Mouse (Mus musculus): ENCODE data around the gene Gtf3c1. TPM values are rescaled to one million over a fixed set of nuclear protein-coding genes. Genes with fewer than 3 reads are reported as not detected.

The Gtf3c1 gene
- total and polyA plus RNA-seq, 3 experiments = 36.8 to 151 (median 74.1) TPM

DNA sequence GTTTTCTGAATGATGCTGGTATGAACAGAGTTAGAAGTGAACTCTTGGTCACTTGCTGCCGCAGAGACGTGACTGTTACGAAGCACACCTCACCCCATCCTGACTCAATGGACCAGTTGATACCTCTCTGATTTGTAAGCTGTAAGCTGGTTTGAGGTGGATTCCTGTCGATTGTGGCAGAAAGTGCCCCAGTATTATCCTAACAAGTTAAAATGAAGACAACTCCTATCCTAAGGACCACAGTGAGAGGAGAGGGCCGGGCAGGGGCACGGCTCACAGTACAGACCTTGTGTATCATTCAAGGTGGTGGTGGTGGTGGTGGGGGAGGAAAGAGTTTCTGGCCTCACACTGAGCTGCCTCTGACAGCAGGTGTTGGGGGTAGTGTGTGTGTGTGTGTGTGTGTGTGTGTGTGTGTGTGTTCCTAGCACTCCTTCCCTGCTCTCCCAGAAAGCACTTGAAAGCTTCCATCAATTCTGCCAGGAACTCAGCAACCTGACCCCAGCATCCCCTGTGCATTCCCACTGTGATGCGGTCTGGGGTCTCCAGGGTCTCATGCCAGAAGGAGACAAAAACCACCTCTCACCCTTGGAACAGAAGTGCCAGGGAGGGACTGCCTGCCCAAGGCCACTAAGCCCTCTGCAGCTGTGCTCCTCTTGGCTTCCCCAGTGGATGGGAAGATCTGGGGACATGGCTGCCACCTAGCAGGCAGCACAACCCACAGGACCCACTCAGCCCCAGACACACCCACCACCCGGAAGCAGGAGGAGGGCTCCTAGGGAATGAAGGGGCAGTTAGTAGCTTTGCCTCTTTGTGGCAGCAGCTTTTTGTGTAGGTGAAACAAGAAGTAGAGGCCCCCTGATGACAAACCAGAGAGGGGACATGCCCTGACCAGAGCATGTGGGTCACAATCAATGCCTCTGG, 70.1 kb downstream of the Gtf3c1 start:
- H3K4me3 ChIP-seq (ENCODE audit: low read depth, low read length) = no peak overlapping the region
- TF ChIP-seq CTCF (IDR thresholded peaks at IDR 0.05; ENCODE audit: low read depth, low read length) = no peak
- no peaks in the 10 kb centered on the region for H3K9me3 ChIP-seq (replicated peaks)
- H3K27me3 ChIP-seq (ENCODE audit: insufficient read depth, low read length) = peaks cover 44% of the 10 kb centered on the region
- DNase-seq (ENCODE audit: low spot score) (no peak), ATAC-seq (ENCODE audit: extremely low read depth, insufficient number of reproducible peaks, low FRiP score, poor library complexity, severe bottlenecking) (no peak)
- H3K4me1 ChIP-seq (ENCODE audit: insufficient read depth, low read depth, low read length) = peaks cover 43% of the 10 kb centered on the region
- H3K36me3 ChIP-seq (replicated peaks) = peaks cover 36% of the 10 kb centered on the region

DNA sequence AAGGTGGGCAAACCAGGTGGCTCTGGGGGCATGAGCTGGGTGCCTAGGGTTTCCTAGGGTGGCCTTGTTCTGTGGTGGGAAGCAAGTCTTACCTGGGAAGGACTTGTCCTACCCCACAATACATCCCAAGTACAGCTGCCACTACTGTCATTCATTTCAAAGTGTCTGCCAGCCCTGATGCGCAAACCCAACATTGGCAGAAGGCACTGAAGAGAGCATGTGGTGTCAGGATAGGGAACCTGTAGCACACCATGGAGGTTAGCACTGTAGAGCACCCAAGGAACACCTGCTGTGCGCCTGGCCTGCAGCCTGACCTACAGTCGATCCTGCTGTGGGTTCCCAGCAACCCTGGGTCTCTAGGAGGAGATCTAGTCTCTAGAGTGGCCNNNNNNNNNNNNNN, 76.6 kb downstream of the Gtf3c1 start:
- peaks cover 6% of the 10 kb centered on the region for H3K9me3 ChIP-seq (replicated peaks)
- ATAC-seq (ENCODE audit: extremely low read depth, insufficient number of reproducible peaks, low FRiP score, poor library complexity, severe bottlenecking) (no peak; the same call in 1 of the 2 replicates), DNase-seq (ENCODE audit: low spot score) (no peak)
- H3K36me3 ChIP-seq (replicated peaks) = no peaks in the 10 kb centered on the region
- TF ChIP-seq POLR2AphosphoS5 (IDR thresholded peaks at IDR 0.05; ENCODE audit: insufficient replicate concordance, low read depth, low read length) = no peak
- TF ChIP-seq CTCF (IDR thresholded peaks at IDR 0.05; ENCODE audit: low read depth, low read length) = no peak
- no peak for TF ChIP-seq TAL1 (conservative IDR thresholded peaks at IDR 0.05; ENCODE audit: low read depth, low read length)
- no peak for TF ChIP-seq GATA2 (IDR thresholded peaks at IDR 0.05; ENCODE audit: borderline replicate concordance, low read depth, low read length)
- TF ChIP-seq GATA1 (IDR thresholded peaks at IDR 0.05; ENCODE audit: borderline replicate concordance, low read length) = no peak
- H3K4me3 ChIP-seq (ENCODE audit: low read depth, low read length) = no peak overlapping the region
- H3K4me1 ChIP-seq (ENCODE audit: insufficient read depth, low read depth, low read length) = peaks cover 14% of the 10 kb centered on the region
- peaks cover 86% of the 10 kb centered on the region for H3K27me3 ChIP-seq (ENCODE audit: insufficient read depth, low read length)

DNA sequence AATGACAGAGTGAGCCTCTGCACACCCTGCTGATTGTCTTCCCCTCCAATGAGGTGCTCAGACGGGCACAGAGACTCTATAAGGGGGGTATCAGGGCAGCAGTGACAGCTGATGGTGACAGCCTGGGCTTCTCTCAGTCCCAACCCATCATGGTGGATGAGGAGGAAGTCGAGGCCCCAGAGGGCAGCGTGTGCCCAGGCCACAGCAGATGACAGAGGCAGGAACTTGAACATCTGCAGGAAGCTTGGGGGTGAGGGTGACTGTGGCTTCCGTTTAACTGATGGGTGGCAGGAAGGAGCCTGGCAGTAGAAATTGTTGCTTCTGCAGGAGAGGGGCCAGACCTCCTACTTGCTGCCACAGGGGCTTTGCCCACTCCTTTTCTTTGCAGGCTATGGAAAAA, 77.3 kb downstream of the Gtf3c1 start:
- DNase-seq (ENCODE audit: low spot score) = no peak
- no peak for ATAC-seq (ENCODE audit: extremely low read depth, insufficient number of reproducible peaks, low FRiP score, poor library complexity, severe bottlenecking)
- H3K4me3 ChIP-seq (ENCODE audit: low read depth, low read length) = no peak overlapping the region

DNA sequence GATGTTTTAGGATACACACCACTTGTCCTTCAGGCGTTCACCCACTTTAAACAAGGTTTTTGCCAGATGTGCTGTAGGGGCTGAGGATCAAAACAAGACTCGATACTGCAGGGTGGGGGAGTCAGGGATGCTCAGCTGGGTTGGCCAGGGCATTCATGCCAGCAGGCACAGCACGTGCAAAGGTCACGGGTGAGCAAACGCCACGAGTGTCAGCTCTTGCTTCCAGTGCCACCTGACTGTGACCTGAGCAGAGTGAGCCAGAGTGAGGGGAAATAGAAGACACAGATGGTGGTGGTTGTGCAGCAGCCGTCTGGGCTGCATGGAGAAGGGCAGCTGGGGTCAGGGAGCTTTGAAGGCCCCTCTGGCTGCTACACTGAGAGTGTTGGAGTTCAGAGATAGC, 81.8 kb downstream of the Gtf3c1 start:
- H3K27me3 ChIP-seq (ENCODE audit: insufficient read depth, low read length) = peaks cover 88% of the 10 kb centered on the region
- peaks cover 6% of the 10 kb centered on the region for H3K9me3 ChIP-seq (replicated peaks)
- H3K4me1 ChIP-seq (ENCODE audit: insufficient read depth, low read depth, low read length) = peaks cover 5% of the 10 kb centered on the region
- ATAC-seq (ENCODE audit: extremely low read depth, insufficient number of reproducible peaks, low FRiP score, poor library complexity, severe bottlenecking) (no peak), DNase-seq (ENCODE audit: low spot score) (no peak)
- no peak for TF ChIP-seq TAL1 (conservative IDR thresholded peaks at IDR 0.05; ENCODE audit: low read depth, low read length)
- TF ChIP-seq CTCF (IDR thresholded peaks at IDR 0.05; ENCODE audit: low read depth, low read length) = no peak
- no peak for TF ChIP-seq GATA1 (IDR thresholded peaks at IDR 0.05; ENCODE audit: borderline replicate concordance, low read length)
- TF ChIP-seq GATA2 (IDR thresholded peaks at IDR 0.05; ENCODE audit: borderline replicate concordance, low read depth, low read length) = no peak
- no peak for TF ChIP-seq POLR2AphosphoS5 (IDR thresholded peaks at IDR 0.05; ENCODE audit: insufficient replicate concordance, low read depth, low read length)
- no peak overlapping the region for H3K4me3 ChIP-seq (ENCODE audit: low read depth, low read length)
- no peaks in the 10 kb centered on the region for H3K36me3 ChIP-seq (replicated peaks)

More for the DNA sequence above, 77.3 kb downstream of the Gtf3c1 start:
- peaks cover 6% of the 10 kb centered on the region for H3K9me3 ChIP-seq (replicated peaks)
- H3K27me3 ChIP-seq (ENCODE audit: insufficient read depth, low read length) = peaks cover 86% of the 10 kb centered on the region
- H3K4me1 ChIP-seq (ENCODE audit: insufficient read depth, low read depth, low read length) = peaks cover 10% of the 10 kb centered on the region
- TF ChIP-seq GATA2 (IDR thresholded peaks at IDR 0.05; ENCODE audit: borderline replicate concordance, low read depth, low read length) (no peak), TAL1 (conservative IDR thresholded peaks at IDR 0.05; ENCODE audit: low read depth, low read length) (no peak), POLR2AphosphoS5 (IDR thresholded peaks at IDR 0.05; ENCODE audit: insufficient replicate concordance, low read depth, low read length) (no peak), GATA1 (IDR thresholded peaks at IDR 0.05; ENCODE audit: borderline replicate concordance, low read length) (no peak), CTCF (IDR thresholded peaks at IDR 0.05; ENCODE audit: low read depth, low read length) (no peak)
- no peaks in the 10 kb centered on the region for H3K36me3 ChIP-seq (replicated peaks)

DNA sequence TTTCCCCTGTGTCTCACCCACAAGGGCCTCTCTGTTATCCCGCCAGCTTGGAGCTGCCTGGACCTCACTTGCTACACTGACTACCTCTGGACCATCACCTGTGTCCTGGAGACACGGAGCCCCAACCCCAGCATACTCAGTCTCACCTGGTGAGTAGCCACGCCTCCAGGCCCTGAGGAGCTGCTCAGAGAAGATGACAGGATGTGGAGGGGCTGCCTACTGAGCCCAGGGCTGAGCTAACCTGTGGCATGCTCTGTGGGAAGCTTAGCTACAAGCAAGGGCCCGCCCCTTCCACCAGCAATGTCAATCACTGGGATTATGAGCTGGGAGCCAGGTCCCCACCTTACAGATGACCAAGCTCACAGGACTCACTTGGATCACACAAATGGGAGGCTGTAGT, 82.4 kb downstream of the Gtf3c1 start:
- H3K27me3 ChIP-seq (ENCODE audit: insufficient read depth, low read length) = peaks cover 87% of the 10 kb centered on the region
- peaks cover 6% of the 10 kb centered on the region for H3K9me3 ChIP-seq (replicated peaks)
- ATAC-seq (ENCODE audit: extremely low read depth, insufficient number of reproducible peaks, low FRiP score, poor library complexity, severe bottlenecking) (no peak), DNase-seq (ENCODE audit: low spot score) (no peak)
- TF ChIP-seq CTCF (IDR thresholded peaks at IDR 0.05; ENCODE audit: low read depth, low read length) (no peak), GATA2 (IDR thresholded peaks at IDR 0.05; ENCODE audit: borderline replicate concordance, low read depth, low read length) (no peak)
- no peak overlapping the region for H3K4me3 ChIP-seq (ENCODE audit: low read depth, low read length)
- H3K36me3 ChIP-seq (replicated peaks) = no peaks in the 10 kb centered on the region
- H3K4me1 ChIP-seq (ENCODE audit: insufficient read depth, low read depth, low read length) = peaks cover 5% of the 10 kb centered on the region

DNA sequence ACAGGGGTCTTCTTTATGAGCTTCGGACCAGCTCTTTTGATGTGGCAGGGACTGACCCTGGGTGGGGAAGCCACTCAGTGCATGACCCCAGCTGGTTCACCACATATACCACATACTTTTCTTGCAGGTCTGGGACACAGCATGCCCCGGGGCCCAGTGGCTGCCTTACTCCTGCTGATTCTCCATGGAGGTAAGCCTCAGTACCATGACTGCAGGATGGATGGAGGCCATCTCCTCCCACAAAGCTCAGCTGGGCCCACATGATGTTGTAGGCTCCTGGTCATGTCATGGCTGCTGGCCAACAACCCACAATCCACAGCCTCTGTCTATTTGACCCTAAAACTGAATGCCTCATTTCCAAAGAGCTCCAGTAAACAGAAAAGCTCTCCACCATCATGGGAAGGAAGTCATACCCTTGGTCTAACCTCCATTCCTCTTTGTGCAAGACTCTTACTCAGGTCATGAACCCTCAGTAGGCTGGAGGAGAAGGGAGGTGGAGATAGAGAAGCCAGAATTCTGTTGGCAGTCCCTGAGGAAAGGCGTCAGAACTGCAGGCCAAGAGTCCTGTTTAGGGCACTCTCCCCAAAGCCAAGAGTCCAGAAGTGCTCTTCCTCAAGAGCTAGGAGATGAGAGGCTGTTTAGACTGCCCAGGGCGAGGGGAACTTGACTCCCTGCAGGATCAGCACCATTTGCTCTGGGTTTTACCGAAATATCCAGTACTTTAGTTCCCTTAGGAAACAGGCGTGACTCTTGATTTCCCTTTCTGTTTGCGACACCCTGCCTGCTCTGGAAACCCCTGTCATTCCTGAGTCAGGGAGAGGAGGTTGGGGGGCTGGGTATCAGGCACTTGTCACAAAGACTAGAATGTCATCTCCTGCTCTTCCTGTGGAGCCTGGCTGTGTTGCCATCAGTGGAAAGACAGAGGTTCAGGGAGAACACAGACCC, 84.6 kb downstream of the Gtf3c1 start:
- ATAC-seq (ENCODE audit: extremely low read depth, insufficient number of reproducible peaks, low FRiP score, poor library complexity, severe bottlenecking) (no peak), DNase-seq (ENCODE audit: low spot score) (no peak)
- Histone ChIP-seq H3K4me3 (ENCODE audit: low read depth, low read length) (no peak overlapping the region), H3K36me3 (replicated peaks) (no peaks in the 10 kb centered on the region), H3K4me1 (ENCODE audit: insufficient read depth, low read depth, low read length) (peaks cover 5% of the 10 kb centered on the region), H3K27me3 (ENCODE audit: insufficient read depth, low read length) (peaks cover 81% of the 10 kb centered on the region), H3K9me3 (replicated peaks) (no peaks in the 10 kb centered on the region)
- TF ChIP-seq GATA2 (IDR thresholded peaks at IDR 0.05; ENCODE audit: borderline replicate concordance, low read depth, low read length) = no peak
- TF ChIP-seq GATA1 (IDR thresholded peaks at IDR 0.05; ENCODE audit: borderline replicate concordance, low read length) = no peak
- TF ChIP-seq POLR2AphosphoS5 (IDR thresholded peaks at IDR 0.05; ENCODE audit: insufficient replicate concordance, low read depth, low read length) = no peak
- no peak for TF ChIP-seq CTCF (IDR thresholded peaks at IDR 0.05; ENCODE audit: low read depth, low read length)
- TF ChIP-seq TAL1 (conservative IDR thresholded peaks at IDR 0.05; ENCODE audit: low read depth, low read length) = no peak

Measured in G1E (cell line).